Mouse (Mus musculus): ENCODE results near the gene Nploc4.

Nploc4 gene

GRCm38 (mm10) chr11:120341661-120342060 lies 95.8 kb downstream of the Nploc4 start:
- no peak for DNase-seq (ENCODE audit: low read depth)

- no peak for DNase-seq (ENCODE audit: low read depth)
These were observed 97.5 kb downstream of the Nploc4 start for GRCm38 (mm10) chr11:120339978-120340513.

- no peak for DNase-seq (ENCODE audit: low read depth)
These were observed 98.7 kb downstream of the Nploc4 start for GRCm38 (mm10) chr11:120338786-120339185.

GRCm38 (mm10) chr11:120337447-120337846 lies 100.1 kb downstream of the Nploc4 start:
- DNase-seq (ENCODE audit: low read depth), result no peak

- DNase-seq (ENCODE audit: low read depth), result no peak
These were observed 102.0 kb downstream of the Nploc4 start for GRCm38 (mm10) chr11:120335431-120336021.

Measured in naive thymus-derived CD4-positive, alpha-beta T cell, adult 2 months (primary cell).